Mouse (Mus musculus): ENCODE results near the gene Slc26a10.

Gene Slc26a10

GRCm38 (mm10) chr10:127179871-127180694 is at the start of gene Slc26a10:
Slc26a10 (minus strand) TSS chr10:127180645.
- no peak for TF ChIP-seq GATA4 (IDR thresholded peaks at IDR 0.05; ENCODE audit: insufficient replicate concordance, low read length)

- no peak for TF ChIP-seq GATA4 (IDR thresholded peaks at IDR 0.05; ENCODE audit: insufficient replicate concordance, low read length)
These were observed 48.5 kb upstream of the Slc26a10 start for GRCm38 (mm10) chr10:127228897-127229296.

DNA sequence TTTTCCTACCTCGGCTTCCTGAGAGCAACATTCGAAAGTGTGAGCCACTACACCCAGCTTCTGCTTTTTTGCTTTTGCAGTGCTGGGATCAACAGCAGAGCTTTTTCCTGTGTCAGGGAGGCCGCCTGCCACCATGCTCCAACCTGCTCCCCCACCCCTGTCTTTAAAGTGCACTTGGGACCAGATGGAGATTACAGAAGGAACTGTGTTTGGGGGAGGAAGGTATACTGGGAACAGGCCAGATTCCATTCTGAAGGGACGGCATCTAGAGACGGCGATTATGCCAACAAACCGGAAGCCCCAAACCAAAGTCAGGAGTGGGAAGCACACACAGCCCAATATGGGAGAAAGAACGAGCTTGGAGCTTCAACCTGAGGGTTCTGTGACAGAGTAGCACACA is 46.7 kb upstream of the Slc26a10 start:
- TF ChIP-seq GATA4 (IDR thresholded peaks at IDR 0.05; ENCODE audit: insufficient replicate concordance, low read length): no peak

DNA sequence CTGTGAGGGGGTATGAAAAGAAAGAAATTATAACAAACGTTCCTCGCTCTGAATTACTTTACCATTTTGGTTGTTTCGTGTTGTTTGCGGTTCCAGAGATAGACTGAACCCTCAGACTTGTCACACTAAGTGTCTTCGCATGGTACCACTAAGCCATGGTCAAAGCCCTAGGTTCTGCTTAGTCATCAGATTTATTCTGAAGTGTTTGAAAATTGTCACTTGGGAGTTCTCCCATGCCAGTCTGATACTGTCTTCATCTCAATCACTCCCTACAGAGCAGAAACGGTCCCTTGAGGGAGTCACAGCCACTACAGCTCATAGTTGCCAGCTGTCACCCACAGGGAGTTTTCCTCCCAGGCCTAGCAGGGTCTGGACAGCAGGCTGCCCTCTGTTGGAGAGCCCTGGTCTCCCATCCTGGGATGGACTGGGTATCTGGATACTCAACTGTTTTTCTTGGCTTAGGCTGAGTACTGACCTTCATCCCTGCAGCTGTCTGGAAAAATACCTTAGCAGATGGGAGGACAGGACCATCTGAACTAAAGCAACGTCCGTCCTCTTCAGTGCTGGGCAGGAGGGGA is 46.0 kb upstream of the Slc26a10 start:
- TF ChIP-seq GATA4 (IDR thresholded peaks at IDR 0.05; ENCODE audit: insufficient replicate concordance, low read length): no peak

GRCm38 (mm10) chr10:127225732-127226131 is 45.3 kb upstream of the Slc26a10 start:
- TF ChIP-seq GATA4 (IDR thresholded peaks at IDR 0.05; ENCODE audit: insufficient replicate concordance, low read length): no peak

DNA sequence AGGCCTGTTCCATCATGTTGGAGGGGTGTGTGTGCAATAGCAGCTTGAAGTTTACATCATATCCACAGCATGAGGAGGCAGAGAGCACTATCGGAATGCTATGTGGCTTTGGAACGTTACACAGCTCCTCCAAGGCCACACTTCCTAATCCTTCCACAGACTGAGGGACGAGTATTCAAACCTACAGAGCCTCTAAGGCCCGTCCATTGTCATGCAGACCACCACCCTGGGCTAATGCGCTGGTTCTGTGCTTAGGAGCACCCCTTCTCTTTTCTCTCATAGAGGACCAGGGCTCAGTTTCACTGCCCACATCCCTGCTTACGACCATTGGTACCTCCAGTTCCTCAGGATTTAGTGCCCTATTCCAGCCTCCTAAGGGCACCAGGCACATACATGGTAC is 44.8 kb upstream of the Slc26a10 start:
- no peak for TF ChIP-seq GATA4 (IDR thresholded peaks at IDR 0.05; ENCODE audit: insufficient replicate concordance, low read length)

- TF ChIP-seq GATA4 (IDR thresholded peaks at IDR 0.05; ENCODE audit: insufficient replicate concordance, low read length): no peak
These were observed 37.9 kb upstream of the Slc26a10 start for GRCm38 (mm10) chr10:127218339-127218738.

GRCm38 (mm10) chr10:127217177-127217576 is 36.7 kb upstream of the Slc26a10 start:
- no peak for TF ChIP-seq GATA4 (IDR thresholded peaks at IDR 0.05; ENCODE audit: insufficient replicate concordance, low read length)

DNA sequence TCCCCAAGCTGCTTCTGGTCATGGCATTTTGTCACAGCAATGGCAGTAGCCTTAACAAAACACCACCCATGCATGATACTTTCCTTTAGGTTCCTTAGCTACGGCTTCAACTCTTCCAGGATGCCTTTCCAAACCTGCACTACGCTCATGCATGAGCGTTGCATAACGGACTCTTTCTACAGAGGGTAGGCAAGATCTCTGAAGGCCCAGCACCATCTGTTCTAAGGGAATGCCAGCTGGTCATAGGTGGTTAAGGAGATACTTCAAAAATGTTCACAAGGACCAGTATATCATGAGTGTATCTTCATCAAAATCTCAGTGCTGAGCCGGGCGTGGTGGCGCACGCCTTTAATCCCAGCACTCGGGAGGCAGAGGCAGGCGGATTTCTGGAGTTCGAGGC is 36.0 kb upstream of the Slc26a10 start:
- TF ChIP-seq GATA4 (IDR thresholded peaks at IDR 0.05; ENCODE audit: insufficient replicate concordance, low read length): no peak

DNA sequence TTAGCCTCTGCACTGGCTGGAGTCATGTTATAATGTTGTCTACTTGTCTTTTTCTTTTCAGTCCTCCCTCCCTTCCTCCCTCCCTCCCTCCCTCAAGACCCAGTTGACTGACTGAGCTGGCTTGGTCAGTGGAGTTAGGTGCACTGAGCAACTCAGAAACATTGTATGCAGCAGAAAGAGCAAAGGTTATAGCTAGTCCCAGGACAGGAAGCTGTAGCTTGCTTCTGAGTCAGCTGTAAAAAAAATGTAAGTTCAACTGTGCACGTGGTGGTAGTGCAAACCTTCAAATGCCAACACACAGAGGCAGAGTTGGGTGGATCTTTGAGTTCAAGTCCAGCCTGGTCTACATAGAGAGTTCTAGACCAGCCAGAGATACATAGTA is 34.0 kb upstream of the Slc26a10 start:
- no peak for TF ChIP-seq GATA4 (IDR thresholded peaks at IDR 0.05; ENCODE audit: insufficient replicate concordance, low read length)

DNA sequence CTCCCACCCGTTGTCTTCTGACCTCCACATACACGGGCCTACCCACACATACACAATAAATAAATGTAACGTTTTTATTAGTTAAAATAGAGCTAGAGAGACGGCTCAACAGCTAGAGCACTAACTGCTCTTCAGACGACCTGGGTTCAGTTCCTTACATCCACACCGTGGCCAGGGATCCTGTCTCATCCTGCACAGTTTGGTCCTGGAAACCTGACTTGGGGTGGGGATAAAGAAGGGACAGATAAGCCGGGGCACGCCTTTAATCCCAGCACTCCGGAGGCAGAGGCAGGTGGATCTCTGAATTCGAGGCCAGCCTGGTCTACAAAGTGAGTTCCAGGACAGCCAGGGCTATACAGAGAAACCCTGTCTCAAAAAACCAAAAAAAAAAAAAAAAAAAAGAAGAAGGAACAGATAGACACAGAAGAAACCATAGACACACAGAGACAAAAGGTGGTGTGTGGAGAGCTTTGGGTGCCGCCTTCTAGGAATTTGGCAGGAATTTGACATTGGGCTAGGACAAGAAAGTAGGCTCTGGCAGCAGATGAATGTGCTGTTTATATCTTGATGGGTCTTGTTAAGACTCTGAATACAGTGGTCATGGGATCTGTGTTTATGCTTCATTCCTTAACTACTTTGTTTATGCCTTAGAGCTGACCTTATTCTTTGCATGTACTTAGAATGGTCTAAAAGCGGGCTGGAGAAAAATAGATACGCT is 33.4 kb upstream of the Slc26a10 start:
- no peak for TF ChIP-seq GATA4 (IDR thresholded peaks at IDR 0.05; ENCODE audit: insufficient replicate concordance, low read length)

DNA sequence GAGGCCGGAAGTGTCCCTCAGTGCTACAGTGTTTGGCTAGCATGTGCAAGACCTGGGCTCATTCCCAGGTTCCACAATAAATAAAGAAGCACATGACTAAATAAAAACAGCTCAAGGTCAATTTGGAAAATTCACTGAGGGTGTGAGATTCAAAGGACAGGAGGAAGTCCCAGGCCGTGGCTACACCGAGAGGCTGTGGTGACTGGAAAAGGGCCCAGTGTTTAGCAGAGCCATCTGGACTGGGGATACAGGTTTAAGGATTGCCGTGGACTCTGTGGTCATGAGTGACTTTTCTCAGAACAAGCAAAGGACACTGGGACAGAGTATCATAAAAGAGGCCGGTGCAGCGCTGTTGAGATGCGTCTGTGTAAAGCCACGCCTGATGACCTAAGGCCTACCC is 32.8 kb upstream of the Slc26a10 start:
- TF ChIP-seq GATA4 (IDR thresholded peaks at IDR 0.05; ENCODE audit: insufficient replicate concordance, low read length): no peak

DNA sequence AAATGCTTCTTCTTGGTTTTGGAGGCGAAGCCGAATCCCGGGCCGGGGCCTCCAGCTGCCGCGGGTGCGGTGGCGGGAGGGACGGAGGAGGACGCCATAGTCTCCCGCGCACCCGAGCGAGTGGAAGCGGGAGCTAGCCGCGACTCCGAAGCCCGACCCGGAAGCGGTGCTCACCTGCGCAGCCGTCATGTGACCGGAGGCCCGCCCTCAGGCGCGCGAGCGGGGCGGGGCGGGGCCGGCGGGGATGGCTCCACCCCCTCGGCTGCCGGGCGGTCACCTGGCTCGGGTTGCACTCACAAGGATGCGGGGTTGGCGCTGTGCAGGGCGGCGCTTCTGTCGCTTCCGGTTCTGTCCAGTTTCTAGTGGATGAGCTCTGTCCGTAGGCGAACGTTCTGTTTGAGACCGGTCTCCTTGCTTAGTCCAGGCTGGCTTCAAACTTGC is 31.0 kb upstream of the Slc26a10 start, which contains the start of gene Pip4k2c:
TSS of gene Pip4k2c (minus strand) at position 172 of the 441 bp plus-strand sequence.
- no peak for TF ChIP-seq GATA4 (IDR thresholded peaks at IDR 0.05; ENCODE audit: insufficient replicate concordance, low read length)

DNA sequence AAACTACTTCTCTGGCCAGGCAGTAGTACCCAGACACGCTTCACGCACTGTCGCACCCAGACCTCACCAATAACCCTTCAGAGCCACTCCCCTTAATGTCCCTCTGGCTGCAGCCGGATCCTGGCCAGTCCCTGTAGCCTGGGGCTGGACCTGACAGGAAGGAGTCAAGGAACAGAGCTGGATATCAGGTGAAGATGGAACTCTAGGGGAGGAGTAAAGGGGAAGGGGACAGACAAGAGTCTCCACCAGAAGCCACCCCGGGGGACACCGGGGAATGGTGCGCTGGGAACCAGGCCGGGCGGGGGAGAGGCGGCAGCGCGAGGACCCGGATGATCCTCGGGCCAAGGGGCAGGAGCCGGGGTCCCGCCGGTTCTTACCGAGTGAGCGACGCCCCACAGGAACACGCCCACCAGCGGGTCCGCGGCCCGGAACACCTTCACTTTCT is 30.5 kb upstream of the Slc26a10 start:
- no peak for TF ChIP-seq GATA4 (IDR thresholded peaks at IDR 0.05; ENCODE audit: insufficient replicate concordance, low read length)

DNA sequence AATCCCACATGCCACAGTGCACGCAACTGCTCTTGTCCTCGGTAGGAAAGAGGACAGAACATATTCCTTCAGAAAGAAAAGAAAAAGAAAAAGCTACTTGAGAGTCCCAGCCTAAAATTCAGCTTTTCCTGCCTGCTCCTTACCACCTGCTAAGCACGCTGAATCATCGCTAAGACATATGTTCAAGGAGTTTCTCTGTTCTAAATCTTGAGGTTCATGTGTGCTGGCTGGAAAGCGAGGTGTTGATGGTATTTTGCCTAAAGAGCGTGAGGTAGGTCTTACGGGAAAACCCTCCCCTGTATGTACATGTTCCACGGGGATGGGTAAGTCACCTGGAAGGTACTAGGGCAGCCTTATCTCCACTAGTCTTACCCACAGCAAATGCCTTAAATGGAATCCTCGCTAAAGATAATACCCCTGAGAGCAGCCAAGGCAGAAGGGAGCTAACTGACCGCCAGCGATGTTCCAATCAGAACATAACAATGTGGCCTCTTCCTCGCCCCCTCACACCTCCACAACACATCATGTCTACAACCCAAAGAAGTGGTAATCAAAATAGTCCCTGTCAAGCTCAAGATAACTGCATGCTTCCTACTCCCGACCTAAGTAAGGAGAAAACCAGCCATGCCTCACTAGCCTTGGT is 29.6 kb upstream of the Slc26a10 start:
- TF ChIP-seq GATA4 (IDR thresholded peaks at IDR 0.05; ENCODE audit: insufficient replicate concordance, low read length): no peak
